Mouse (Mus musculus) G1E (cell line): ENCODE results near the gene Eif1. TPM values are rescaled to one million over a fixed set of nuclear protein-coding genes. Genes with fewer than 3 reads are reported as not detected.
A peak's percentile ranks its signal among the peaks of the same experiment; 100 is the strongest.

Experiments used
- ATAC-seq: 2 replicates; pipeline ENCODE4 v1.8.0; 2016; ENCODE audit warnings: mild to moderate bottlenecking; ENCODE audit not compliant: insufficient number of reproducible peaks, poor library complexity, low FRiP score, severe bottlenecking; ENCODE audit errors: extremely low read depth
- DNase-seq: peaks from one replicate; pipeline ENCODE4 v3.0.0; 2012; ENCODE audit warnings: low spot score
- H3K27me3 ChIP-seq: 2 replicates; pipeline ENCODE4 v1.6.1; 2012; ENCODE audit warnings: mild to moderate bottlenecking, low read length, inconsistent platforms; ENCODE audit not compliant: insufficient read depth
- H3K36me3 ChIP-seq: replicated peaks from 2 replicates; pipeline ENCODE3; 2012; ENCODE audit warnings: mild to moderate bottlenecking, inconsistent platforms
- H3K4me1 ChIP-seq: 2 replicates; pipeline ENCODE4 v1.6.1; 2012; ENCODE audit warnings: low read depth, low read length, inconsistent platforms, mixed read lengths; ENCODE audit not compliant: insufficient read depth
- H3K4me3 ChIP-seq: 2 replicates; pipeline ENCODE4 v1.5.1; 2012; ENCODE audit warnings: low read depth, mild to moderate bottlenecking, inconsistent platforms, low read length, moderate library complexity, mixed read lengths
- H3K9me3 ChIP-seq: replicated peaks from 2 replicates; pipeline ENCODE4 v1.6.1; 2012; ENCODE audit warnings: inconsistent platforms
- CTCF ChIP-seq: IDR thresholded peaks from 2 replicates; pipeline ENCODE4 v1.5.1; 2012; ENCODE audit warnings: low read depth, low read length, inconsistent platforms, mixed read lengths
- GATA1 ChIP-seq: IDR thresholded peaks from 2 replicates; pipeline ENCODE4 v1.6.1; 2012; ENCODE audit warnings: borderline replicate concordance, low read length, inconsistent platforms, mixed read lengths
- GATA2 ChIP-seq: IDR thresholded peaks from 2 replicates; pipeline ENCODE4 v1.6.1; 2012; ENCODE audit warnings: low read depth, low read length, inconsistent platforms, borderline replicate concordance
- POLR2AphosphoS5 ChIP-seq: IDR thresholded peaks from 2 replicates; pipeline ENCODE4 v1.6.1; 2012; ENCODE audit warnings: low read depth, low read length, inconsistent platforms; ENCODE audit not compliant: insufficient replicate concordance
- TAL1 ChIP-seq: conservative IDR thresholded peaks from 2 replicates; pipeline ENCODE4 v1.6.1; 2012; ENCODE audit warnings: low read depth, low read length, inconsistent platforms, mixed read lengths
- polyA plus RNA-seq: library from polyadenylated mRNA; stranded (reverse); fragments of >175 nt; gene quantifications from 2 replicates; pipeline ENCODE4 v1.2.3, GENCODE M21; 2012
- total RNA-seq, 2 experiments: library from RNA; stranded (forward) in 1 of 2; stranded (reverse) in 1 of 2; fragments of 200-1000 nt in 1 of 2; fragments of >200 nt in 1 of 2; fragmentation: Nextera tagmentation in 1 of 2; gene quantifications; 2 replicates each; pipeline ENCODE4 v1.2.3; 2014 to 2017

Gene Eif1
- total and polyA plus RNA-seq, 3 experiments: 344 to 916 (median 548) TPM

DNA sequence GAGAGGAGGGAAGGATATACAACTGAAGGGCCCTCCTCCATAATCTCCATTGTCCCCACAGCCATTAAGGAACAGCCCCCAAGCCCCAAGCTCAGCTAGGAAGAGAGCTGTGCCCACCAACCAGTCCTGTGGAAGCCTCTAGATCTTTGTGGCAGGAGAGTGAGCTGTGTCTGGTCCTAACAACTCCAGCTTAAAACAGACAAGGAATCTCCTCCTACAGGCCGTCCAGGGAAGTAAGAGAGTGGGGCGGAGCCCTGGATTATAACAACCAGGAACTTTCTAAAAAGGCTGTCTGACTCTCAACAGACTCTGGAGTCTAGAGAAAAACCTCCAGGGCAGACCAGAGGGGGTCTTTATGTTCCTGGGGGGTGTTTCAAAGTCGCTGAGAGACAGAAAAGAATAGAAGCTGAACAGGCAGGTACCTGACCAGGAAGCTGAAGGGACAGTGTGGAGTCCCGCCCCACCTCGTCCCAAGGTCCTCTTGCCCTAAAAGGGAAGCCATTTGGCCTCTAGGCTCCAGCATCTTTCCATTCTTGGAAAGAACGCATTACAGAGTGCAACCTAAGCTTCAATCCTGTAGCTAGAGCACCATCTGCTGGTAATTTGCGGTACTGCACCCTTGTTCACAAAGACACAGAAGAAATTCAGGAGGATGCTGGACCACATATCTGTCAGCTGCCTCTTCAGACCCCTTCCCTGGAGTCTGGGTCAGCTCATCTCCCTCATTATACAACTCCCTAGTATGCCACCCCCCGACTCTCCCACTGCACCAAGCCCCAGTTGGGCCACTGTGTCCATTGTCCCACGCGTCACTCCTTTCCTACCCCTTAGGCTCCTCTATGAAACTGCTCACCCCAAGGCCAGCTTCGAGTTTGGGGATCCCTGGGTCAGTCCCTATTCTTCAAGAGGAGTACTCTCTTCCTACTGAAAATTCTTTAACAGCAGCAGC is 37.8 kb upstream of the Eif1 start:
- ATAC-seq: peak; percentile 22; the same call in 1 of the 2 replicates

DNA sequence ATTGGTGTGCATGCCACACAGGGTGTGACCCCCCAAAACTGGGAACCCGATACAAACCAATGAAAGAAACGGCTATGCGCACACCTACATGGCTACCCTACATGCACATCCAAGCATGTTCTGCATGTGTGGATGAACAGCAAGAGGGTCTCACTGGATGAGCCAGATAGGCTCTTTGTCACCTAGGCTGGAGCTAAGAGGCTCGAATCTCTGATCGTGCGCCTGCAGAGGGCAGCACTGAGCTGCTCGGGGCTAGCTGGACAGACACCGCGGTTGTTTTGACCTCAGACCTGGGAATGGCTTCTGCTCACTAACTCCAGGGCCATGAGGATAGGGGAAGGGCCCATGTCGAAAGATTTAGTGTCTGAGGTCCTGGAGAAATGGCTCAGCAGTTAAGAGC is 37.1 kb upstream of the Eif1 start:
- Histone ChIP-seq H3K9me3 (no peaks in the 10 kb centered on the region), H3K27me3 (peaks cover 13% of the 10 kb centered on the region), H3K4me1 (no peaks in the 10 kb centered on the region; the same call in 1 of the 2 replicates), H3K36me3 (no peaks in the 10 kb centered on the region), H3K4me3 (no peak overlapping the region)
- ATAC-seq (no peak), DNase-seq (peak; percentile 33)
- peak; percentile 64 for TF ChIP-seq CTCF
- TF ChIP-seq GATA2: no peak

More for the DNA sequence above, 37.8 kb upstream of the Eif1 start:
- no peak for TF ChIP-seq GATA2
- TF ChIP-seq CTCF: peak; percentile 87
- H3K27me3 ChIP-seq: peaks cover 11% of the 10 kb centered on the region
- H3K4me1 ChIP-seq: no peaks in the 10 kb centered on the region; the same call in 1 of the 2 replicates
- no peak overlapping the region for H3K4me3 ChIP-seq
- DNase-seq: peak; percentile 32
- H3K9me3 ChIP-seq: no peaks in the 10 kb centered on the region
- H3K36me3 ChIP-seq: no peaks in the 10 kb centered on the region

DNA sequence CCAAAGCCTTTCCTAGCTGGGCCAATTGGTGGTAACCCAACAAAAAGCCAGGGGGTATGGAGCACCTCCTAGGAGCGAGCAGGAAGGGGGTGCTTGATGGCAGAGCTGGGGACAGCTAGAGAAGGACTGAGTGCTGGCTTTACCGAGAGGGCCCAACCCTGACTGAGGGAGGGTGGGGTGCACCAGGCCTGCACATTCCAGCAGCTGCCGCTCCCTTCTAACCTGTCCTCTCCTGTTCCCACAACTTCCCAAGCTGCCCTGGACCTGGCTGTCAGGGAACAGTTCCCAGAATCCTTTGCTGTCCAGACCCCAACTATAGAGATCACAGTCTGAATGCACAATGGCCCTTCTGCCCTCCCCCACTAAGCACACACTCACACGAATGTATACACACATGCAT is 34.7 kb upstream of the Eif1 start:
- Histone ChIP-seq H3K9me3 (no peaks in the 10 kb centered on the region), H3K27me3 (peaks cover 22% of the 10 kb centered on the region), H3K36me3 (no peaks in the 10 kb centered on the region), H3K4me3 (no peak overlapping the region), H3K4me1 (no peaks in the 10 kb centered on the region; the same call in 1 of the 2 replicates)
- no peak for ATAC-seq
- TF ChIP-seq POLR2AphosphoS5 (no peak), CTCF (no peak), GATA1 (no peak), GATA2 (no peak), TAL1 (no peak)
- DNase-seq: no peak

DNA sequence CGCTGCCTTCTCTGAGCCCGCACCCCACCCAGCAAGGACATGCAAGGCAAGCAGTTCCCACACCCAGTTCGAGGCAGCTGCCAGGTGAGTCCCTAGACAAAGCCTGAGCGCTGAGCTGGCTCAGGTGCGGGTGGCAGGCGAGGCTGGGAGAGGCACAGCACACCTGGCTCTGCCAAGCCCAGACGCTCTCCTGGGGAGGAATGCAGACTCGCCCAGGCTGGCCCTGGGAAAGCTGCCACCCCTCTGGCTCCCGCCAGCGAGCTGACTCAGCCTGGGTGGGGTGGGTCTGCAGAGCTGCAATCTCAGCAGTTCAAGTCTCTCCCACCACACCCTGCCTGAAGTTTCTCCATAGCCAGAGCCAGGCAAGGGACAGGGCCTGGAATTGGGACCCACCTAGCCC is 32.7 kb upstream of the Eif1 start:
- no peak for DNase-seq
- TF ChIP-seq GATA1 (no peak), CTCF (no peak), POLR2AphosphoS5 (no peak)
- no peaks in the 10 kb centered on the region; the same call in 1 of the 2 replicates for H3K4me1 ChIP-seq
- H3K4me3 ChIP-seq: no peak overlapping the region
- no peak for ATAC-seq
- H3K27me3 ChIP-seq: peaks cover 37% of the 10 kb centered on the region
- no peaks in the 10 kb centered on the region for H3K9me3 ChIP-seq
- H3K36me3 ChIP-seq: no peaks in the 10 kb centered on the region

DNA sequence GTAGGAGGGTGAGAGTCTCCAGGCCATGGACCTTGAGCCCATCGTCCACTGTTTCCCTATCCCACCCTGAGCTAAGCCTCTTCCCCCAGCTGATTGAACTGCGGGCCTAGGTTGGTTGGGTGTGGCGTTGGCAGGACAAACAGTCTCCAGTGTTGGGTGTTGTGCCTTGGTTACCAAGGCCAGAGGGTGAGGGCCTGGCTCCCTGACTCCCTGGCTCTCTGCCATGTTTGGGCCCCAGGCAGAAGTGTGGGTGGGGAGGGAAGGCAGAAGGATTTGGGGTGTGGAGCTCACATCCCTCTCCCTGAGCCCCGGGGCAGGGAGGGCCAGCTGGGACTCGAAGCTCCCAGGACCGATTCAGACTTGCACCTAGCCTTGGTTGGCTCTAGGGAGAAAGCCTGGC is 30.7 kb upstream of the Eif1 start:
- H3K36me3 ChIP-seq: no peaks in the 10 kb centered on the region
- H3K27me3 ChIP-seq: peaks cover 42% of the 10 kb centered on the region
- ATAC-seq (no peak), DNase-seq (no peak)
- H3K9me3 ChIP-seq: no peaks in the 10 kb centered on the region
- TF ChIP-seq POLR2AphosphoS5 (no peak), GATA2 (no peak), GATA1 (no peak), CTCF (no peak)
- H3K4me1 ChIP-seq: no peaks in the 10 kb centered on the region
- no peak overlapping the region for H3K4me3 ChIP-seq

DNA sequence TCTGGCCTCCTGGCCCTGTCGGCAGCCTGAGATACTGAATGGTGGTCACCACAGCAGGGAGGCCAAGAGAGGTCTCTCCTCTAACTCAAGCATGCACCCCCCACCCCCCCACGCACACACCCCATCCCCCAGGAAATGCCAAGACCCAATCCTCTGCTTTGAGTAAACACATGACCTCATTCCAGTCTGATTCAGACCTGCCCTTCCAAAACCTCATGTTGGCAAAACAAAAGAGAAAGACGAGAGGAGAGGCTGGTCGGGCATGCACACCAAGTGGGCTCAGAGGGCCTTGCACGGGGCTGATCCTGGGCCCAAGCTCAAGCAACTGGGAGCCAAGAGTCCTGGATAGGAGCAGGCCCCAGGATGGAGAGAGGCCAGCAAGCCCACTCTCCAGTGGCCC is 29.4 kb upstream of the Eif1 start:
- H3K9me3 ChIP-seq: no peaks in the 10 kb centered on the region
- TF ChIP-seq GATA2 (no peak), GATA1 (no peak)
- DNase-seq (no peak), ATAC-seq (no peak)
- peaks cover 42% of the 10 kb centered on the region for H3K27me3 ChIP-seq
- no peak overlapping the region for H3K4me3 ChIP-seq
- H3K4me1 ChIP-seq: 0 out of 2 replicates have a peak, but pooled peaks cover 2% of the 10 kb centered on the region
- no peaks in the 10 kb centered on the region for H3K36me3 ChIP-seq

DNA sequence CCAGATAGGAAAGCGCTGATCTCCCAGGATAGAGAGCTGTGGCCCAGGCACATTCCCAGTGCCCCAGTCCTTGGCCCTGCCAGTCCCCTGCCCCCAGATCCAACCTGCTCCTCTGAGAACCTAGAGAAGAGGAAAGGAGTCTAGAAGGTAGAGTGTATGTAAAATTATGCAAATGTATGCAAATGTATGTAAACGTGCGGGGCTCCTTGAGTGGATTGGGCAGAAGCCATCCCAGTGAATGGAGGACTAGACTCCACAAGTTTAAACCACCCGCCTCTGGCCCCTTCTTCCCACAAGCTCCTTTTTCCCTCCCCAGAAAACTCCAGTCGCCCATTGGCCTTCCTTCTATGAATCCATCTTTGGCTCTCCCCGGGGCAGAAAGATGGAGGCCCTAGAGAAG is 26.8 kb upstream of the Eif1 start:
- TF ChIP-seq GATA2: no peak
- TF ChIP-seq POLR2AphosphoS5: no peak
- no peak for TF ChIP-seq GATA1
- TF ChIP-seq TAL1: no peak
- TF ChIP-seq CTCF: no peak
- Histone ChIP-seq H3K4me1 (0 out of 2 replicates have a peak, but pooled peaks cover 2% of the 10 kb centered on the region), H3K4me3 (no peak overlapping the region), H3K27me3 (peaks cover 32% of the 10 kb centered on the region), H3K36me3 (no peaks in the 10 kb centered on the region), H3K9me3 (no peaks in the 10 kb centered on the region)
- DNase-seq (no peak), ATAC-seq (no peak)
